Mouse (Mus musculus) CH12.LX (cell line): ENCODE data around the gene Irf2bp2. TPM values are rescaled to one million over a fixed set of nuclear protein-coding genes. Genes with fewer than 3 reads are reported as not detected.
A peak's percentile ranks its signal among the peaks of the same experiment; 100 is the strongest.
"Not testable (repeated sequence)": the region's sequence is repeated elsewhere in the genome, so short reads cannot be mapped to it uniquely, and the experiment has no call there.

ENCODE experiments used
- DNase-seq: peaks from one replicate; pipeline ENCODE4 v3.0.0-alpha.2; 2013; ENCODE audit errors: extremely low read depth
- H3K27ac ChIP-seq: 2 replicates; pipeline ENCODE4 v1.5.1; 2012; ENCODE audit warnings: low read depth, mild to moderate bottlenecking, control low read depth, moderate library complexity; ENCODE audit not compliant: insufficient read depth
- H3K27me3 ChIP-seq: replicated peaks from 2 replicates; pipeline ENCODE3; 2012; ENCODE audit warnings: inconsistent platforms
- H3K36me3 ChIP-seq, 2 experiments: replicated peaks in 1 of 2; 2 replicates each; pipeline versions ENCODE3 to v1.6.1; 2012; ENCODE audit warnings: inconsistent platforms in 1 of 2, low read length in 1 of 2, mild to moderate bottlenecking in 1 of 2, mixed read lengths in 1 of 2, moderate library complexity in 1 of 2; ENCODE audit not compliant: control insufficient read depth in 1 of 2, insufficient read depth in 1 of 2
- H3K4me1 ChIP-seq, 2 experiments: 2 replicates each; pipeline ENCODE4 v1.6.1; 2012; ENCODE audit warnings: inconsistent platforms in 1 of 2, moderate library complexity in 1 of 2; ENCODE audit not compliant: insufficient read depth in 2 of 2, control insufficient read depth in 1 of 2
- H3K4me2 ChIP-seq: 2 replicates; pipeline ENCODE4 v1.6.1; 2012; ENCODE audit warnings: low read depth, mild to moderate bottlenecking, control low read depth; ENCODE audit not compliant: poor library complexity, insufficient read depth, severe bottlenecking
- H3K4me3 ChIP-seq, 3 experiments: fragments of 150-350 bp in 1 of 3; sonication (generic) in 1 of 3; replicated peaks in 1 of 3; 2 replicates each; pipeline versions ENCODE3 to v1.5.1; 2011 to 2012; ENCODE audit warnings: low read depth in 2 of 3, low read length in 2 of 3, mild to moderate bottlenecking in 2 of 3, moderate library complexity in 2 of 3, control low read depth in 1 of 3, improper control_type of control experiment in 1 of 3, inconsistent platforms in 1 of 3, mixed read lengths in 1 of 3; ENCODE audit not compliant: poor library complexity in 1 of 3
- H3K79me2 ChIP-seq: replicated peaks from 2 replicates; pipeline ENCODE4 v1.6.1; 2012; ENCODE audit warnings: mild to moderate bottlenecking, moderate library complexity; ENCODE audit not compliant: control insufficient read depth, poor library complexity, insufficient read depth, severe bottlenecking; ENCODE audit errors: extremely low read depth
- H3K9ac ChIP-seq: 2 replicates; pipeline ENCODE4 v1.6.1; 2012; ENCODE audit warnings: low read depth, mild to moderate bottlenecking, control low read depth, moderate library complexity; ENCODE audit not compliant: insufficient read depth
- H3K9me3 ChIP-seq: replicated peaks from 2 replicates; pipeline ENCODE3; 2012; ENCODE audit warnings: low read length, inconsistent platforms, mixed read lengths
- CHD1 ChIP-seq: IDR thresholded peaks from 2 replicates; pipeline ENCODE4 v1.6.1; 2012; ENCODE audit warnings: low read depth, low read length, improper control_type of control experiment, inconsistent platforms
- CHD2 ChIP-seq: IDR thresholded peaks from 2 replicates; pipeline ENCODE4 v1.6.1; 2011; ENCODE audit warnings: low read length, improper control_type of control experiment
- E2F4 ChIP-seq: IDR thresholded peaks from 2 replicates; pipeline ENCODE4 v1.6.1; 2011; ENCODE audit warnings: low read depth, low read length, improper control_type of control experiment; ENCODE audit not compliant: insufficient replicate concordance
- ELF1 ChIP-seq: IDR thresholded peaks from 2 replicates; pipeline ENCODE4 v1.6.1; 2014; ENCODE audit warnings: low read depth, mild to moderate bottlenecking, inconsistent platforms, low read length, improper control_type of control experiment
- EP300 ChIP-seq: IDR thresholded peaks from 2 replicates; pipeline ENCODE4 v1.6.1; 2011; ENCODE audit warnings: low read length, improper control_type of control experiment
- ETS1 ChIP-seq: conservative IDR thresholded peaks from 2 replicates; pipeline ENCODE4 v1.6.1; 2012; ENCODE audit warnings: low read depth, mild to moderate bottlenecking, inconsistent platforms, low read length, improper control_type of control experiment, moderate library complexity
- HCFC1 ChIP-seq: IDR thresholded peaks from 2 replicates; pipeline ENCODE4 v1.6.1; 2012; ENCODE audit warnings: low read depth, mild to moderate bottlenecking, inconsistent platforms, low read length, improper control_type of control experiment
- IRF4 ChIP-seq: IDR thresholded peaks from 2 replicates; pipeline ENCODE4 v1.6.1; 2014; ENCODE audit warnings: low read depth, mild to moderate bottlenecking, inconsistent platforms, low read length, improper control_type of control experiment
- JUN ChIP-seq: IDR thresholded peaks from 2 replicates; pipeline ENCODE4 v1.6.1; 2011; ENCODE audit warnings: low read depth, mild to moderate bottlenecking, low read length, improper control_type of control experiment, moderate library complexity; ENCODE audit not compliant: insufficient read depth
- MAX ChIP-seq: IDR thresholded peaks from 2 replicates; pipeline ENCODE4 v1.6.1; 2011; ENCODE audit warnings: low read length, improper control_type of control experiment
- MEF2A ChIP-seq: IDR thresholded peaks from 2 replicates; pipeline ENCODE4 v1.6.1; 2014; ENCODE audit warnings: low read depth, mild to moderate bottlenecking, inconsistent platforms, low read length, improper control_type of control experiment, borderline replicate concordance
- MXI1 ChIP-seq: IDR thresholded peaks from 2 replicates; pipeline ENCODE4 v1.6.1; 2011; ENCODE audit warnings: mild to moderate bottlenecking, low read depth, low read length, improper control_type of control experiment
- NELFE ChIP-seq: IDR thresholded peaks from 2 replicates; pipeline ENCODE4 v1.6.1; 2011; ENCODE audit warnings: low read depth, low read length, improper control_type of control experiment
- POLR2A ChIP-seq: IDR thresholded peaks from 2 replicates; pipeline ENCODE4 v1.6.1; 2011; ENCODE audit warnings: low read depth, mild to moderate bottlenecking, improper control_type of control experiment, low read length
- POLR2AphosphoS2 ChIP-seq: IDR thresholded peaks from 2 replicates; pipeline ENCODE4 v1.6.1; 2011; ENCODE audit warnings: low read depth, low read length, improper control_type of control experiment
- RCOR1 ChIP-seq: conservative IDR thresholded peaks from 2 replicates; pipeline ENCODE4 v1.6.1; 2012; ENCODE audit warnings: low read depth, mild to moderate bottlenecking, inconsistent platforms, low read length, improper control_type of control experiment
- SIN3A ChIP-seq: IDR thresholded peaks from 2 replicates; pipeline ENCODE4 v1.6.1; 2012; ENCODE audit warnings: low read length, improper control_type of control experiment, inconsistent platforms
- SMC3 ChIP-seq: IDR thresholded peaks from 2 replicates; pipeline ENCODE4 v1.6.1; 2011; ENCODE audit warnings: low read depth, low read length, improper control_type of control experiment
- UBTF ChIP-seq: IDR thresholded peaks from 2 replicates; pipeline ENCODE4 v1.6.1; 2012; ENCODE audit warnings: low read depth, mild to moderate bottlenecking, inconsistent platforms, low read length, improper control_type of control experiment, moderate library complexity
- USF1 ChIP-seq: IDR thresholded peaks from 2 replicates; pipeline ENCODE4 v1.6.1; 2014; ENCODE audit warnings: low read depth, mild to moderate bottlenecking, inconsistent platforms, low read length, improper control_type of control experiment
- USF2 ChIP-seq: conservative IDR thresholded peaks from 2 replicates; pipeline ENCODE4 v1.6.1; 2011; ENCODE audit warnings: low read depth, low read length, improper control_type of control experiment
- ZC3H11A ChIP-seq: IDR thresholded peaks from 2 replicates; pipeline ENCODE4 v1.6.1; 2012; ENCODE audit warnings: low read depth, mild to moderate bottlenecking, inconsistent platforms, low read length, improper control_type of control experiment
- ZKSCAN1 ChIP-seq: IDR thresholded peaks from 2 replicates; pipeline ENCODE4 v1.6.1; 2012; ENCODE audit warnings: low read depth, inconsistent platforms, low read length, improper control_type of control experiment, borderline replicate concordance
- ZNF384 ChIP-seq: IDR thresholded peaks from 2 replicates; pipeline ENCODE4 v1.6.1; 2012; ENCODE audit warnings: low read depth, low read length, improper control_type of control experiment, inconsistent platforms
- dilution Hi-C: fragments of 300-500 bp; cut with MboI; formaldehyde crosslinking; loops from 2 replicates; pipeline ENCODE4 v1.14.3; 2020; ENCODE audit warnings: low sequenced_read_pairs; ENCODE audit not compliant: extremely low pct_unique_long_range_greater_than_20kb, extremely low pct_ligation_motif_present
- in situ Hi-C: fragments of 300-500 bp; cut with MboI; formaldehyde crosslinking; loops from 3 replicates; pipeline ENCODE4 v1.14.3; 2019; ENCODE audit warnings: low sequenced_read_pairs, low pct_ligation_motif_present, low pct_unique_long_range_greater_than_20kb, mixed read lengths
- polyA plus RNA-seq: library from polyadenylated mRNA; unstranded; fragments of >175 nt; gene quantifications from 2 replicates; pipeline ENCODE4 v1.2.1, GENCODE M21; 2012; ENCODE audit warnings: low read depth; ENCODE audit not compliant: insufficient read length
- total RNA-seq, 2 experiments: library from RNA; depleted of rRNA; stranded (reverse); fragments of 300-350 nt in 1 of 2; fragments of >200 nt in 1 of 2; gene quantifications; 2 replicates each; pipeline ENCODE4 v1.2.3; 2012 to 2014

The Irf2bp2 gene
- total and polyA plus RNA-seq, 3 experiments = 19.9 to 31.2 (median 28.6) TPM

DNA sequence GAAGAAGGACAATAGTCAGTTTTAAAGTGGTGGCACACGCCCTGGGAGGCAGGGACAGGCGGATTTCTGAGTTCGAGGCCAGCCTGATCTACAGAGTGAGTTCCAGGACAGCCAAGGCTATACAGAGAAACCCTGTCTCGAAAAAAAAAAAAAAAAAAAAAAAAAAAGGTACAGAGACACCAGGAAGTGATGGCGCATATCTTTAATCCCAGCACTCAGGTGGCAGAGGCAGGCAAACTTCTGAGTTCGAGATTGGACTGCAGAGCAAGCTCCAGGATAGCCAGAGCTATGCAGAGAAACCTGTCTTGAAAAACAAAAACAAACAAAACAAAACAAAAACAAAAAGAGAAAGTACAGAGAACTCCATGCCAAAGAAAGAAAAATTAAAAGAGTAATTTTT is 6.6 kb upstream of the Irf2bp2 start:
- H3K27ac ChIP-seq, H3K36me3 ChIP-seq, H3K9me3 ChIP-seq, H3K79me2 ChIP-seq, H3K27me3 ChIP-seq, dilution Hi-C loops, in situ Hi-C loops, DNase-seq, H3K4me3 ChIP-seq, H3K9ac ChIP-seq: not testable (repeated sequence)
- peak overlapping the region; percentile 74 for H3K4me2 ChIP-seq
- peaks cover 24 to 73% of the 10 kb centered on the region in 2 experiments for H3K4me1 ChIP-seq
- TF ChIP-seq ZNF384 (peak; percentile 81; the same call in 1 of the 2 replicates), POLR2A (0 out of 2 replicates have a peak, but pooled peaks have one; percentile 9)

DNA sequence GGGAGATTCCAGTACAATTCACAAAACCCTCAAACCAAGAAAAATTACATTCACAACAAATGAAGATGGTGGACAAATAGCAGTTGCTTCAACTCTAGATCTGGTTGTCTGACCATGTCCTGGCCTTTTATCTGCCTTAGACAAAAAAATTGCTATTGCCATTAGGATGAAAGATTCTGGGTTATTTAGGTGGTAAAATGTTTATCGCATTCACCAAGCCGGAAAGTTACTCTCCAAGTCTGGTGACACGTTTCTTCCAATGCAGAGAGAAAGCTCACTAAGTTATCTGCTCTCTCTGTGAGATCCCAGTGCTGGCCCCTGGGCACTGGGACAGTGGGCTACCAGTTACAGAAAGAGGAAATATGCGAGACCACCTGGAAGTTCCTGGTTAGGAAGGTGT is 5.5 kb upstream of the Irf2bp2 start:
- no peak overlapping the region for H3K4me2 ChIP-seq
- H3K9ac ChIP-seq = no peak overlapping the region
- no peak for DNase-seq
- H3K4me3 ChIP-seq = no peak overlapping the region
- H3K27ac ChIP-seq = no peak overlapping the region
- no peaks in the 10 kb centered on the region for H3K36me3 ChIP-seq
- H3K4me1 ChIP-seq = peaks cover 24 to 74% of the 10 kb centered on the region in 2 experiments
- no peaks in the 10 kb centered on the region for H3K79me2 ChIP-seq
- in situ Hi-C loops (loop anchor here (5.0 to 10.0 kb wide), 3 partner anchors 158 to 326 kb away; no protein-coding TSS in a partner anchor), dilution Hi-C loops (no loop called here)
- TF ChIP-seq SMC3 (no peak), NELFE (no peak), HCFC1 (no peak), POLR2A (no peak), SIN3A (no peak), ZKSCAN1 (no peak)
- H3K27me3 ChIP-seq = no peaks in the 10 kb centered on the region
- no peaks in the 10 kb centered on the region for H3K9me3 ChIP-seq

DNA sequence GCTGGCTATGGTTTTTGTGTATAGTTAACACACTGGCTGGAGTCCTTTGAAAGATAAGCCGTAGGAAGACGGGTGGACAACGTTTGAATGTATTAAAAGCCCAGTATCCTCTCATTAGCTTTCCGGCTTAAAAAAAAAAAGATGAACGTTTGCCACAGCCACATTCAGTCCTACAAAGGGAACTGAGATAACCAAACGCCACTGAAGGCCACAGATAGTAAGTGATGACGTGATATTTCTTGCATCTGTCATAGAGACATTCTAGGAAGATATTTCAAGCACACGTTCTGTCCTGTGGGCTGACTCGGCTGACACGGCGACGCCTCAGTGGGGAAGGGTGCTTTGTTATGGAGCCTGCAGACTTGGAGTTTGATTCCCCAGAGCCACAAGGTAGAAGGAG is 4.4 kb upstream of the Irf2bp2 start:
- peak; percentile 84 for DNase-seq
- Histone ChIP-seq H3K4me3 (no peak overlapping the region), H3K9ac (peak overlapping the region; percentile 46; the same call in 1 of the 2 replicates), H3K27ac (peak overlapping the region; percentile 74), H3K79me2 (peaks cover 1% of the 10 kb centered on the region; the same call in 1 of the 2 replicates), H3K36me3 (no peaks in the 10 kb centered on the region), H3K27me3 (no peaks in the 10 kb centered on the region), H3K9me3 (no peaks in the 10 kb centered on the region), H3K4me2 (peak overlapping the region; percentile 48), H3K4me1 (peaks cover 24 to 67% of the 10 kb centered on the region in 2 experiments)
- in situ Hi-C loops (loop anchor here (5.0 to 10.0 kb wide), 3 partner anchors 159 to 327 kb away; no protein-coding TSS in a partner anchor), dilution Hi-C loops (no loop called here)
- peak; percentile 39; the same call in 1 of the 2 replicates for TF ChIP-seq CHD2
- no peak for TF ChIP-seq USF2
- TF ChIP-seq MEF2A = peak; percentile 96
- TF ChIP-seq ELF1 = no peak
- TF ChIP-seq SIN3A = no peak; the same call in 1 of the 2 replicates
- peak; percentile 93 for TF ChIP-seq IRF4
- no peak for TF ChIP-seq USF1
- no peak for TF ChIP-seq POLR2A
- peak; percentile 98 for TF ChIP-seq ETS1
- TF ChIP-seq ZC3H11A = no peak
- TF ChIP-seq HCFC1 = peak; percentile 30; the same call in 1 of the 2 replicates
- no peak for TF ChIP-seq E2F4
- TF ChIP-seq EP300 = peak; percentile 94
- no peak for TF ChIP-seq POLR2AphosphoS2
- 0 out of 2 replicates have a peak, but pooled peaks have one; percentile 45 for TF ChIP-seq RCOR1
- peak; percentile 87 for TF ChIP-seq JUN
- peak; percentile 82 for TF ChIP-seq MAX
- TF ChIP-seq ZKSCAN1 = no peak
- TF ChIP-seq MXI1 = peak; percentile 50; the same call in 1 of the 2 replicates
- TF ChIP-seq CHD1 = no peak
- no peak for TF ChIP-seq UBTF
- TF ChIP-seq ZNF384 = peak; percentile 95
